Mouse (Mus musculus) forebrain, embryonic 16.5 days (tissue): ENCODE results near the gene Sgip1. TPM values are rescaled to one million over a fixed set of nuclear protein-coding genes. Genes with fewer than 3 reads are reported as not detected.

Experiments used
- ATAC-seq: fragments of 200-750 bp; cut with Nextera tagmentation; 2 replicates; pipeline ENCODE4 v1.8.0; 2017; ENCODE audit warnings: mild to moderate bottlenecking, moderate library complexity
- H3K27ac ChIP-seq: fragments of 300-500 bp; sonication (generic); 2 replicates; pipeline ENCODE4 v1.5.1; 2014; ENCODE audit warnings: low read length, control low read depth
- H3K27me3 ChIP-seq: fragments of 300-500 bp; sonication (generic); replicated peaks from 2 replicates; pipeline ENCODE4 v1.6.1; 2014; ENCODE audit warnings: low read length; ENCODE audit not compliant: control insufficient read depth, insufficient read depth
- H3K36me3 ChIP-seq: fragments of 300-500 bp; sonication (generic); 2 replicates; pipeline ENCODE4 v1.6.1; 2014; ENCODE audit not compliant: control insufficient read depth, insufficient read depth
- H3K4me1 ChIP-seq: fragments of 300-500 bp; sonication (generic); replicated peaks from 2 replicates; pipeline ENCODE4 v1.6.1; 2014; ENCODE audit warnings: low read length; ENCODE audit not compliant: control insufficient read depth, insufficient read depth
- H3K4me2 ChIP-seq: fragments of 300-500 bp; sonication (generic); 2 replicates; pipeline ENCODE4 v1.6.1; 2014; ENCODE audit warnings: mild to moderate bottlenecking, low read length, control low read depth
- H3K4me3 ChIP-seq: fragments of 300-500 bp; sonication (generic); replicated peaks from 2 replicates; pipeline ENCODE4 v1.5.1; 2014; ENCODE audit warnings: mild to moderate bottlenecking, low read length, control low read depth
- H3K9ac ChIP-seq: fragments of 300-500 bp; sonication (generic); replicated peaks from 2 replicates; pipeline ENCODE4 v1.6.1; 2014; ENCODE audit warnings: low read depth, low read length, control low read depth
- H3K9me3 ChIP-seq: fragments of 300-500 bp; sonication (generic); 2 replicates; pipeline ENCODE4 v1.6.1; 2016; ENCODE audit warnings: low read length; ENCODE audit not compliant: control insufficient read depth
- WGBS: fragments of 180-500 bp; shearing (Covaris S2); extraction: QIAGEN DNeasy Blood & Tissue Kit; methylation state at CpG from one replicate; pipeline ENCODE4 v1.1.7; 2014; 5-methylcytosine and 5-hydroxymethylcytosine counted together
- polyA plus RNA-seq: library from polyadenylated mRNA; unstranded; fragments of >200 nt; fragmentation: Nextera tagmentation; extraction: Ambion mirVana; gene quantifications from 2 replicates; pipeline ENCODE4 v1.2.1, GENCODE M21; 2015

Gene Sgip1
- polyA plus RNA-seq, 1 experiment from 2014 or later: 69.4 TPM

GRCm38 (mm10) chr4:102801936-102802335 lies 60.8 kb downstream of the Sgip1 start:
- Histone ChIP-seq H3K4me3 (no peak overlapping the region), H3K36me3 (no peaks in the 10 kb centered on the region), H3K4me2 (no peak overlapping the region), H3K27ac (no peak overlapping the region), H3K9ac (no peak overlapping the region), H3K9me3 (no peaks in the 10 kb centered on the region), H3K4me1 (no peaks in the 10 kb centered on the region), H3K27me3 (no peaks in the 10 kb centered on the region)
- ATAC-seq: no peak
- WGBS: 95% methylated on average over 4 of the region's 4 CpGs

GRCm38 (mm10) chr4:102804611-102805010 lies 63.5 kb downstream of the Sgip1 start:
- Histone ChIP-seq H3K9ac (no peak overlapping the region), H3K4me3 (no peak overlapping the region), H3K27ac (no peak overlapping the region), H3K27me3 (no peaks in the 10 kb centered on the region), H3K4me2 (no peak overlapping the region), H3K9me3 (no peaks in the 10 kb centered on the region), H3K4me1 (no peaks in the 10 kb centered on the region), H3K36me3 (no peaks in the 10 kb centered on the region)
- peak; percentile 90 for ATAC-seq
- WGBS: 46% methylated on average over 5 of the region's 5 CpGs

- H3K4me1 ChIP-seq: no peaks in the 10 kb centered on the region; the same call in 1 of the 2 replicates
- no peak for ATAC-seq
- no peak overlapping the region for H3K27ac ChIP-seq
These were observed 65.9 kb downstream of the Sgip1 start for GRCm38 (mm10) chr4:102806987-102807386.

GRCm38 (mm10) chr4:102808258-102808657 lies 67.2 kb downstream of the Sgip1 start:
- no peak for ATAC-seq
- Histone ChIP-seq H3K36me3 (no peaks in the 10 kb centered on the region), H3K4me2 (no peak overlapping the region), H3K4me1 (no peaks in the 10 kb centered on the region; the same call in 1 of the 2 replicates), H3K9me3 (no peaks in the 10 kb centered on the region), H3K27ac (no peak overlapping the region), H3K27me3 (no peaks in the 10 kb centered on the region), H3K4me3 (no peak overlapping the region), H3K9ac (no peak overlapping the region)

More at GRCm38 (mm10) chr4:102806987-102807386, 65.9 kb downstream of the Sgip1 start:
- Histone ChIP-seq H3K4me2 (no peak overlapping the region), H3K9ac (no peak overlapping the region), H3K36me3 (no peaks in the 10 kb centered on the region), H3K27me3 (no peaks in the 10 kb centered on the region), H3K4me3 (no peak overlapping the region), H3K9me3 (no peaks in the 10 kb centered on the region)
- WGBS: 93% methylated on average over 3 of the region's 3 CpGs

GRCm38 (mm10) chr4:102809296-102809695 lies 68.2 kb downstream of the Sgip1 start:
- Histone ChIP-seq H3K9ac (no peak overlapping the region), H3K27me3 (no peaks in the 10 kb centered on the region), H3K4me1 (no peaks in the 10 kb centered on the region; the same call in 1 of the 2 replicates), H3K36me3 (no peaks in the 10 kb centered on the region), H3K9me3 (no peaks in the 10 kb centered on the region), H3K27ac (no peak overlapping the region), H3K4me2 (no peak overlapping the region), H3K4me3 (no peak overlapping the region)
- WGBS: 71% methylated on average over 4 of the region's 4 CpGs
- ATAC-seq: no peak

- WGBS: 93% methylated on average over 1 of the region's 1 CpGs
- Histone ChIP-seq H3K9ac (no peak overlapping the region), H3K36me3 (no peaks in the 10 kb centered on the region), H3K9me3 (no peaks in the 10 kb centered on the region), H3K4me1 (no peaks in the 10 kb centered on the region; the same call in 1 of the 2 replicates), H3K4me2 (no peak overlapping the region), H3K27me3 (no peaks in the 10 kb centered on the region), H3K4me3 (no peak overlapping the region), H3K27ac (no peak overlapping the region)
- ATAC-seq: no peak
These were observed 69.2 kb downstream of the Sgip1 start for GRCm38 (mm10) chr4:102810277-102810676.

- Histone ChIP-seq H3K36me3 (no peaks in the 10 kb centered on the region), H3K9me3 (no peaks in the 10 kb centered on the region), H3K27ac (no peak overlapping the region), H3K4me2 (no peak overlapping the region), H3K4me3 (no peak overlapping the region), H3K9ac (no peak overlapping the region), H3K27me3 (no peaks in the 10 kb centered on the region), H3K4me1 (no peaks in the 10 kb centered on the region; the same call in 1 of the 2 replicates)
- WGBS: 58% methylated on average over 9 of the region's 9 CpGs
- ATAC-seq: no peak
These were observed 70.1 kb downstream of the Sgip1 start for GRCm38 (mm10) chr4:102811007-102811805.

GRCm38 (mm10) chr4:102813346-102813745 lies 72.2 kb downstream of the Sgip1 start:
- Histone ChIP-seq H3K9ac (no peak overlapping the region), H3K4me1 (no peaks in the 10 kb centered on the region; the same call in 1 of the 2 replicates), H3K36me3 (no peaks in the 10 kb centered on the region), H3K4me2 (no peak overlapping the region), H3K27me3 (no peaks in the 10 kb centered on the region), H3K4me3 (no peak overlapping the region), H3K9me3 (no peaks in the 10 kb centered on the region), H3K27ac (no peak overlapping the region)
- ATAC-seq: no peak
- WGBS: 86% methylated on average over 8 of the region's 8 CpGs

GRCm38 (mm10) chr4:102821786-102822185 lies 80.7 kb downstream of the Sgip1 start:
- WGBS: 82% methylated on average over 4 of the region's 4 CpGs

More at GRCm38 (mm10) chr4:102821786-102822185, 80.7 kb downstream of the Sgip1 start:
- no peak overlapping the region for H3K27ac ChIP-seq
- no peak overlapping the region for H3K9ac ChIP-seq
- ATAC-seq: no peak
- no peaks in the 10 kb centered on the region for H3K27me3 ChIP-seq
- no peaks in the 10 kb centered on the region for H3K9me3 ChIP-seq
- no peak overlapping the region for H3K4me3 ChIP-seq
- no peaks in the 10 kb centered on the region for H3K36me3 ChIP-seq
- no peak overlapping the region for H3K4me2 ChIP-seq
- no peaks in the 10 kb centered on the region for H3K4me1 ChIP-seq
